Mouse (Mus musculus) bone marrow, adult 2 months (tissue): ENCODE measurements around the gene Nsmce4a.

Source experiments
- CTCF ChIP-seq: fragments of 200-500 bp; IDR thresholded peaks from 2 replicates; pipeline ENCODE4 v1.5.1; 2011; ENCODE audit warnings: low read length, control low read depth; ENCODE audit not compliant: control insufficient read depth, insufficient read depth
- POLR2A ChIP-seq: fragments of 200-500 bp; IDR thresholded peaks from 2 replicates; pipeline ENCODE4 v1.6.1; 2011; ENCODE audit warnings: low read depth, mild to moderate bottlenecking, control low read depth, low read length, borderline replicate concordance; ENCODE audit not compliant: control insufficient read depth

GRCm38 (mm10) chr7:130510243-130510642 is 62.7 kb downstream of the Nsmce4a start:
- TF ChIP-seq CTCF: no peak
- no peak for TF ChIP-seq POLR2A
